Comparison of ENCODE assay signal across 8 mouse cellular contexts in genomic region chr13:21855146-21855545, GRCm38 (mm10). TPM values are rescaled to one million over a fixed set of nuclear protein-coding genes. Genes with fewer than 3 reads are reported as not detected.
DNase-seq lines count a peak whose midpoint lies in the region; ATAC-seq and TF ChIP-seq lines count a peak whose summit lies in the region.

No protein-coding gene starts in this region.

- H3K4me1 ChIP-seq in cerebellum, adult 2 months (ENCODE audit: control insufficient read depth, insufficient read depth, low read length) = no peaks in the 10 kb centered on the region; the same call in 1 of the 2 replicates
- H3K4me1 ChIP-seq in megakaryocyte, embryonic 14.5 days = peaks cover 43% of the 10 kb centered on the region

- no peaks in the 10 kb centered on the region for H3K9me3 ChIP-seq in megakaryocyte, embryonic 14.5 days

- H3K27ac ChIP-seq in cerebellum, adult 2 months (ENCODE audit: insufficient read depth, low read length) = no peak overlapping the region

- no peaks in the 10 kb centered on the region for H3K27me3 ChIP-seq in cerebellum, adult 2 months (ENCODE audit: control insufficient read depth, insufficient read depth, low read length)
- peaks cover 1% of the 10 kb centered on the region for H3K27me3 ChIP-seq in megakaryocyte, embryonic 14.5 days (replicated peaks)

- peak; percentile 77 for DNase-seq in Muller cell, postnatal 12 days (ENCODE audit: inconsistent ontology term)
- DNase-seq in cerebellum, adult 2 months = peak; percentile 86 to 94
- DNase-seq in frontal cortex, postnatal 14 days (ENCODE audit: low spot score in 2 of 2) = peak; percentile 45 to 84
- DNase-seq in induced T-regulatory cell, adult 2 months (ENCODE audit: low read depth) = peak; percentile 65
- DNase-seq in left cerebral cortex, adult 9 months (ENCODE audit: low spot score in 2 of 2) = peak; percentile 22 to 91
- DNase-seq in right cerebral cortex, postnatal 25 days = peak; percentile 79

- no peak for ATAC-seq in granulocyte monocyte progenitor cell, adult 5-6 weeks (replicated peaks; ENCODE audit: poor library complexity, severe bottlenecking)

- no peak for TF ChIP-seq CTCF in cerebellum, adult 2 months (IDR thresholded peaks at IDR 0.05; ENCODE audit: borderline replicate concordance, insufficient read depth, low read depth, low read length)

- H3K36me3 ChIP-seq in megakaryocyte, embryonic 14.5 days (replicated peaks; ENCODE audit: low read length) = no peaks in the 10 kb centered on the region

- peak overlapping the region; percentile 84 for H3K4me3 ChIP-seq in cerebellum, adult 2 months (replicated peaks; ENCODE audit: insufficient read depth, low read depth, low read length)
- peak overlapping the region; percentile 91 for H3K4me3 ChIP-seq in megakaryocyte, embryonic 14.5 days (replicated peaks)

- WGBS in cerebellum, adult 2 months = 5% methylated on average over 11 of the region's 11 CpGs

- TF ChIP-seq POLR2A in cerebellum, adult 2 months (IDR thresholded peaks at IDR 0.05; ENCODE audit: borderline replicate concordance, insufficient read depth, low read length) = no peak

RNA-seq across cellular contexts. Expression of gene Hist1h2br, which starts 21.6 kb away (rescaled TPM):
- polyA plus RNA-seq in cerebellum, adult 2 months (2012; rRNA removed) = 0.16 and 1.3 TPM in 2 replicates
- polyA plus RNA-seq in megakaryocyte, embryonic 14.5 days (2012; ENCODE audit: insufficient read depth, low replicate concordance) = 74.1 and 174 TPM in 2 replicates
- 243 and 249 TPM in 2 replicates for total RNA-seq in granulocyte monocyte progenitor cell, adult 5-6 weeks (2014; fragmentation: Nextera tagmentation)
- total RNA-seq in granulocyte monocyte progenitor cell, adult 5-6 weeks (2017) = 665 and 823 TPM in 2 replicates

RNA-seq across cellular contexts. Expression of gene Hist1h2ap, which starts 21.8 kb away (rescaled TPM):
- polyA plus RNA-seq in cerebellum, adult 2 months (2012; rRNA removed) = 1.5 and 1.6 TPM in 2 replicates
- 10,971 and 11,665 TPM in 2 replicates for polyA plus RNA-seq in megakaryocyte, embryonic 14.5 days (2012; ENCODE audit: insufficient read depth, low replicate concordance)
- 38.3 and 85.3 TPM in 2 replicates for total RNA-seq in granulocyte monocyte progenitor cell, adult 5-6 weeks (2014; fragmentation: Nextera tagmentation)
- 5,843 and 7,480 TPM in 2 replicates for total RNA-seq in granulocyte monocyte progenitor cell, adult 5-6 weeks (2017)

RNA-seq across cellular contexts. Expression of gene Hist1h4n, which starts 23.1 kb away (rescaled TPM):
- polyA plus RNA-seq in cerebellum, adult 2 months (2012; rRNA removed) = 12.7 and 19.8 TPM in 2 replicates
- polyA plus RNA-seq in megakaryocyte, embryonic 14.5 days (2012; ENCODE audit: insufficient read depth, low replicate concordance) = 88.8 and 245 TPM in 2 replicates
- 21.5 and 58.9 TPM in 2 replicates for total RNA-seq in granulocyte monocyte progenitor cell, adult 5-6 weeks (2014; fragmentation: Nextera tagmentation)
- total RNA-seq in granulocyte monocyte progenitor cell, adult 5-6 weeks (2017) = 1,825 and 2,129 TPM in 2 replicates

RNA-seq across cellular contexts. Expression of gene Hist1h4m, which starts 43.6 kb away (rescaled TPM):
- not detected in 2 replicates for polyA plus RNA-seq in cerebellum, adult 2 months (2012; rRNA removed)
- polyA plus RNA-seq in megakaryocyte, embryonic 14.5 days (2012; ENCODE audit: insufficient read depth, low replicate concordance) = 91.9 TPM in 1 of 2 replicates, not detected in the other
- total RNA-seq in granulocyte monocyte progenitor cell, adult 5-6 weeks (2014; fragmentation: Nextera tagmentation) = 72.5 and 88.1 TPM in 2 replicates
- 1,782 and 2,792 TPM in 2 replicates for total RNA-seq in granulocyte monocyte progenitor cell, adult 5-6 weeks (2017)

RNA-seq across cellular contexts. Expression of gene Hist1h2ao, which starts 44.9 kb away (rescaled TPM):
- polyA plus RNA-seq in cerebellum, adult 2 months (2012; rRNA removed) = not detected in 2 replicates
- polyA plus RNA-seq in megakaryocyte, embryonic 14.5 days (2012; ENCODE audit: insufficient read depth, low replicate concordance) = not detected in 2 replicates
- 54.5 TPM in 1 of 2 replicates, not detected in the other for total RNA-seq in granulocyte monocyte progenitor cell, adult 5-6 weeks (2014; fragmentation: Nextera tagmentation)
- total RNA-seq in granulocyte monocyte progenitor cell, adult 5-6 weeks (2017) = 38.4 TPM in 1 of 2 replicates, not detected in the other

Comparison
In these comparisons a context has a peak if more than half of its experiments do, and no peak if none do; other contexts are left out.
1. RNA of gene Hist1h2br, which starts 21.6 kb away (polyA plus RNA-seq): 74.1 to 174 TPM in megakaryocyte, embryonic 14.5 days; 0.16 to 1.3 TPM in cerebellum, adult 2 months; every median in the first group is over 10 times any median in the second.
2. RNA of gene Hist1h2ap, which starts 21.8 kb away (polyA plus RNA-seq): 10,971 to 11,665 TPM in megakaryocyte, embryonic 14.5 days; 1.5 to 1.6 TPM in cerebellum, adult 2 months; every median in the first group is over 1,000 times any median in the second.
3. Peak in every context shown above with its lines, with median percentiles within 50 percentile points of each other: DNase-seq.